Mouse (Mus musculus): ENCODE measurements around the gene Sap30l. TPM values are rescaled to one million over a fixed set of nuclear protein-coding genes. Genes with fewer than 3 reads are reported as not detected.

Sap30l gene
- total RNA-seq, 2 experiments from 2014 or later: 53.2 to 57.0 TPM

Other genes starting within 250 kb of the Sap30l start
- 1 to 10 TPM; 6.4 to 6.6 TPM for gene Galnt10, start 156.2 kb upstream of the Sap30l start, total RNA-seq (2021)
- not detected for gene Hand1, start 31.2 kb downstream of the Sap30l start, total RNA-seq (2021)
- 10 to 100 TPM; 87.5 to 89.1 TPM for gene Larp1, start 207.4 kb downstream of the Sap30l start, total RNA-seq (2021)